Mouse (Mus musculus): ENCODE data around the gene Lamb2. TPM values are rescaled to one million over a fixed set of nuclear protein-coding genes. Genes with fewer than 3 reads are reported as not detected.

Lamb2 gene
- total and polyA plus RNA-seq, 2 experiments from 2014 or later = 16.0 to 77.5 TPM

DNA sequence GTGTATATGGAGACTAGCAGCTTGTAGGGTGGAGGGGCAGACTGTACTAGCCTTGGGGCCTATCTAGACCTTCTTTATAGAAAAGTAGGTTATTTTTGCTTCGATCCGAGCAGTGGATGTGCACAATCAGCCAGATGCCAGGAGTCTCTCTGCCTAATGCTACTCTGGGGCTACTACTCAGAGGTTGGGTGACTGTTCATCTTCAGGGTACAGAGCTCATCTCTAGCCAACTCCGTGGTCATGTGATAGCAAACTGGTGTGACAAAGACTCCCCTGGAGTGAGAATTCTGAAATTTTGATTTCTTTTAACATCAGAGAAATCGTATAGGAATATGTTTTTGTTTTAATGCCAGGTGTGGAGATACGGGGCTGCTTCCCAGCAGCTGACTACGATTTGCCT lies 26.6 kb upstream of the Lamb2 start:
- DNase-seq (ENCODE audit: low spot score) = no peak
- no peaks in the 10 kb centered on the region for H3K9me3 ChIP-seq (ENCODE audit: low read length)
- peak; percentile 55 for ATAC-seq
- WGBS = 32% methylated on average over 6 of the region's 6 CpGs
- H3K9ac ChIP-seq (replicated peaks; ENCODE audit: low read length) = peak overlapping the region; percentile 66
- H3K4me1 ChIP-seq (ENCODE audit: insufficient read depth, low read length) = peaks cover 27% of the 10 kb centered on the region
- no peak for TF ChIP-seq CTCF (IDR thresholded peaks at IDR 0.05; ENCODE audit: low read depth)
- H3K4me2 ChIP-seq (ENCODE audit: low read depth, low read length) = peak overlapping the region; percentile 79
- no peaks in the 10 kb centered on the region for H3K27me3 ChIP-seq (ENCODE audit: insufficient read depth, low read length)
- H3K4me3 ChIP-seq (ENCODE audit: low read length) = peak overlapping the region; percentile 56
- H3K27ac ChIP-seq = peak overlapping the region; percentile 74
- peaks cover 5% of the 10 kb centered on the region; the same call in 1 of the 2 replicates for H3K36me3 ChIP-seq (ENCODE audit: insufficient read depth, low read length)

DNA sequence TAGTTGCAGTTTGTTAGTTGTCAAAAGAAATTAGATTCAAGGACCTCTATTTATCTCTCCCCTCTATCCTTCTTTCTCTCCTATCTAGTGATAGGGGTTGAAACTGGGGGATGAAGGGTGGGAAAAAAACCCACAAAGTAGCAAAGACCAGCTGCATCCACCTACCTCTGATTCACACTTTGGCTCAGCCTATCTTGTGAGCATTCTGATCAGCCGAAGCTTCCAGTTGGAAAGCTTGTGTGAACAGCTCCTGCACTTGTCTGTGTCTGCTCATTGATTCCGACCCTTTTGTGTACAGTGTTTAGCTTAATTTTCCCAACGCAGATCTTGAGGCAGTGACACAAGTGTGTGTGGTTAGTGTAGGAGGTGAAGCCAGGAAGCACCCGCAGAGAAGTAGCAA lies 26.1 kb upstream of the Lamb2 start:
- Histone ChIP-seq H3K9me3 (ENCODE audit: low read length) (no peaks in the 10 kb centered on the region), H3K4me3 (ENCODE audit: low read length) (no peak overlapping the region; the same call in 1 of the 2 replicates), H3K27me3 (ENCODE audit: insufficient read depth, low read length) (no peaks in the 10 kb centered on the region), H3K4me2 (ENCODE audit: low read depth, low read length) (peak overlapping the region; percentile 79), H3K9ac (replicated peaks; ENCODE audit: low read length) (peak overlapping the region; percentile 66; the same call in 1 of the 2 replicates), H3K4me1 (ENCODE audit: insufficient read depth, low read length) (peaks cover 27% of the 10 kb centered on the region), H3K36me3 (ENCODE audit: insufficient read depth, low read length) (peaks cover 3% of the 10 kb centered on the region; the same call in 1 of the 2 replicates), H3K27ac (peak overlapping the region; percentile 74; the same call in 1 of the 2 replicates)
- ATAC-seq (no peak), DNase-seq (ENCODE audit: low spot score) (no peak)
- WGBS = 59% methylated on average over 4 of the region's 4 CpGs
- no peak for TF ChIP-seq CTCF (IDR thresholded peaks at IDR 0.05; ENCODE audit: low read depth)

- no peaks in the 10 kb centered on the region for H3K36me3 ChIP-seq (ENCODE audit: insufficient read depth, low read length)
- peaks cover 26% of the 10 kb centered on the region for H3K4me1 ChIP-seq (ENCODE audit: insufficient read depth, low read length)
- H3K27me3 ChIP-seq (ENCODE audit: insufficient read depth, low read length) = no peaks in the 10 kb centered on the region
- DNase-seq (ENCODE audit: low spot score) (no peak), ATAC-seq (no peak)
- H3K9ac ChIP-seq (replicated peaks; ENCODE audit: low read length) = no peak overlapping the region
- no peak overlapping the region for H3K4me3 ChIP-seq (ENCODE audit: low read length)
- H3K9me3 ChIP-seq (ENCODE audit: low read length) = no peaks in the 10 kb centered on the region
- no peak overlapping the region for H3K27ac ChIP-seq
- WGBS = 86% methylated on average over 6 of the region's 6 CpGs
- H3K4me2 ChIP-seq (ENCODE audit: low read depth, low read length) = no peak overlapping the region
- TF ChIP-seq CTCF (IDR thresholded peaks at IDR 0.05; ENCODE audit: low read depth) = no peak
Measured at GRCm38 (mm10) chr9:108454429-108454828, 25.1 kb upstream of the Lamb2 start.

GRCm38 (mm10) chr9:108455747-108456571 lies 23.6 kb upstream of the Lamb2 start:
- WGBS = 78% methylated on average over 12 of the region's 12 CpGs
- no peaks in the 10 kb centered on the region for H3K9me3 ChIP-seq (ENCODE audit: low read length)
- no peak for DNase-seq (ENCODE audit: low spot score)
- H3K27me3 ChIP-seq (ENCODE audit: insufficient read depth, low read length) = no peaks in the 10 kb centered on the region
- H3K4me3 ChIP-seq (ENCODE audit: low read length) = no peak overlapping the region
- no peak for TF ChIP-seq CTCF (IDR thresholded peaks at IDR 0.05; ENCODE audit: low read depth)
- H3K9ac ChIP-seq (replicated peaks; ENCODE audit: low read length) = no peak overlapping the region
- no peak overlapping the region for H3K27ac ChIP-seq
- no peak overlapping the region for H3K4me2 ChIP-seq (ENCODE audit: low read depth, low read length)
- H3K4me1 ChIP-seq (ENCODE audit: insufficient read depth, low read length) = peaks cover 10% of the 10 kb centered on the region; the same call in 1 of the 2 replicates
- no peaks in the 10 kb centered on the region for H3K36me3 ChIP-seq (ENCODE audit: insufficient read depth, low read length)
- no peak for ATAC-seq

GRCm38 (mm10) chr9:108456953-108457352 lies 22.6 kb upstream of the Lamb2 start:
- ATAC-seq (no peak), DNase-seq (ENCODE audit: low spot score) (no peak)
- Histone ChIP-seq H3K4me3 (ENCODE audit: low read length) (no peak overlapping the region), H3K4me2 (ENCODE audit: low read depth, low read length) (no peak overlapping the region), H3K27me3 (ENCODE audit: insufficient read depth, low read length) (no peaks in the 10 kb centered on the region), H3K4me1 (ENCODE audit: insufficient read depth, low read length) (peaks cover 10% of the 10 kb centered on the region), H3K9me3 (ENCODE audit: low read length) (no peaks in the 10 kb centered on the region), H3K27ac (no peak overlapping the region), H3K36me3 (ENCODE audit: insufficient read depth, low read length) (no peaks in the 10 kb centered on the region), H3K9ac (replicated peaks; ENCODE audit: low read length) (no peak overlapping the region)
- 87% methylated on average over 10 of the region's 10 CpGs for WGBS
- TF ChIP-seq CTCF (IDR thresholded peaks at IDR 0.05; ENCODE audit: low read depth) = no peak

DNA sequence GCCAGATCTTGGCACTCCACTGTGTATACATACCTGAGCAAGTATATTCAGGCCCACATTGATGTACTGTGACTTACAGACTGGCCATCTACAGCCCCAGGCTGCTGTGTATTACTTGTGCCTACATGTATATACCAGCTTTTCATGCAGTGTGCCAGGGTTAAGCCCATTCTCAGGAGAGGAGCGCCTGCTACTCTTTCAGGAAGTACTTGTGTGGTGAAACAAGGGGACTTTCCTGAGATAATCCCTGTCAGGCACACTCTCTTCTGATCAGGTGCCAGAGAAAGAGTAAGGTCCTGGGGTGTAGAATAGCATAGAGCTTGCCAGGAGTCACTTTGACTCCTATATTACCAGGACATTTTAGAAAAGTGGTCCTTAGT lies 19.6 kb upstream of the Lamb2 start:
- Histone ChIP-seq H3K4me2 (ENCODE audit: low read depth, low read length) (peak overlapping the region; percentile 95), H3K27ac (peak overlapping the region; percentile 91; the same call in 1 of the 2 replicates), H3K27me3 (ENCODE audit: insufficient read depth, low read length) (no peaks in the 10 kb centered on the region), H3K9me3 (ENCODE audit: low read length) (no peaks in the 10 kb centered on the region), H3K9ac (replicated peaks; ENCODE audit: low read length) (no peak overlapping the region; the same call in 1 of the 2 replicates), H3K4me1 (ENCODE audit: insufficient read depth, low read length) (peaks cover 3% of the 10 kb centered on the region), H3K4me3 (ENCODE audit: low read length) (peak overlapping the region; percentile 91), H3K36me3 (ENCODE audit: insufficient read depth, low read length) (peaks cover 15% of the 10 kb centered on the region; the same call in 1 of the 2 replicates)
- TF ChIP-seq CTCF (IDR thresholded peaks at IDR 0.05; ENCODE audit: low read depth) = no peak
- ATAC-seq (peak; percentile 25; the same call in 1 of the 2 replicates), DNase-seq (ENCODE audit: low spot score) (no peak)
- WGBS = 91% methylated on average over 1 of the region's 1 CpGs
